Mouse (Mus musculus): ENCODE data around the gene Fbrsl1. TPM values are rescaled to one million over a fixed set of nuclear protein-coding genes. Genes with fewer than 3 reads are reported as not detected.
"Not testable (repeated sequence)": the region's sequence is repeated elsewhere in the genome, so short reads cannot be mapped to it uniquely, and the experiment has no call there.

Fbrsl1 gene
- polyA plus RNA-seq, 1 experiment: 150 TPM

DNA sequence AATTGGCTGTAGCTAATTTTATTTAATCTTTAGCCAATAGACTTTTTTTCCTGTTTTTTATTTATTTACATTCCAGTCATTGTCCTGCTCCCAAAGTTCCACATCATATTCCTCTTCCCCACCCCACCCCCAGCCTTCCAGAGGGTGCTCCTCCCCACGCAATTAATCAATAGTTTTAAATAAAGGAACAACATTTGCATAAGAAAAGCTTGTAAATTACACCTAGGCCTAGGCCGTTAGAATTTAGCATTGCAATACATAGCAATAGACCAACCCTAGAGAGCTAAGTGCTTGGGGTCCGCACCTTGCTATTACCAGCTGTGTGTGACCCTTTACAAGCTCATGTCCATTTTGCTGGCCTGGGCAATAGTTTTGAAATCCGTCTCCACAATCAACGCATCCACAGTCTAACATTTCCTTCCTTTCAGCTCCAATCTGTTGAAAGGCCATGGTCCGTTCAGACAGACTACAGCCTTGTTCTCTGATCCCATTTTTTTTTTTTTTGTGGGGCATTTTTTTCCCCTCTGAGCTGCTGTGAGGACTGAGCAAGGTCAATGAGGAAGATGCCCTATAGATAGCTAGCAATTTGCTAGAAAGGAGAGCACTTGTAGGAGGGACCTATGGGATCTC lies 10.6 kb downstream of the Fbrsl1 start:
- Histone ChIP-seq H3K27ac (ENCODE audit: insufficient read depth, low read depth, low read length) (no peak overlapping the region), H3K36me3 (ENCODE audit: control insufficient read depth, insufficient read depth, low read length) (peaks cover 3% of the 10 kb centered on the region; the same call in 1 of the 2 replicates), H3K27me3 (ENCODE audit: control insufficient read depth, insufficient read depth, low read length) (no peaks in the 10 kb centered on the region), H3K4me3 (ENCODE audit: low read depth, low read length) (no peak overlapping the region), H3K4me1 (ENCODE audit: control insufficient read depth, insufficient read depth, insufficient read length, low read length) (peaks cover 26% of the 10 kb centered on the region)
- 58% methylated on average over 6 of the region's 6 CpGs for WGBS
- TF ChIP-seq POLR2A (IDR thresholded peaks at IDR 0.05; ENCODE audit: low read depth, low read length): no peak

- WGBS: 62% methylated on average over 5 of the region's 5 CpGs
- not testable (repeated sequence) for H3K27ac ChIP-seq (ENCODE audit: insufficient read depth, low read depth, low read length); H3K4me3 ChIP-seq (ENCODE audit: low read depth, low read length); H3K27me3 ChIP-seq (ENCODE audit: control insufficient read depth, insufficient read depth, low read length)
- Histone ChIP-seq H3K36me3 (ENCODE audit: control insufficient read depth, insufficient read depth, low read length) (peaks cover 18% of the 10 kb centered on the region), H3K4me1 (ENCODE audit: control insufficient read depth, insufficient read depth, insufficient read length, low read length) (peaks cover 24% of the 10 kb centered on the region)
Observed at GRCm38 (mm10) chr5:110436166-110436565, 12.1 kb downstream of the Fbrsl1 start.

- peaks cover 25% of the 10 kb centered on the region for H3K36me3 ChIP-seq (ENCODE audit: control insufficient read depth, insufficient read depth, low read length)
- H3K4me3 ChIP-seq (ENCODE audit: low read depth, low read length): no peak overlapping the region
- TF ChIP-seq POLR2A (IDR thresholded peaks at IDR 0.05; ENCODE audit: low read depth, low read length) (no peak), CTCF (IDR thresholded peaks at IDR 0.05; ENCODE audit: extremely low read depth, insufficient read length, insufficient replicate concordance, low read depth, low read length) (0 out of 2 replicates have a peak, but pooled peaks have one; percentile 28)
- H3K27me3 ChIP-seq (ENCODE audit: control insufficient read depth, insufficient read depth, low read length): no peaks in the 10 kb centered on the region
- no peak overlapping the region for H3K27ac ChIP-seq (ENCODE audit: insufficient read depth, low read depth, low read length)
- peaks cover 13% of the 10 kb centered on the region for H3K4me1 ChIP-seq (ENCODE audit: control insufficient read depth, insufficient read depth, insufficient read length, low read length)
Observed at GRCm38 (mm10) chr5:110434816-110435215, 13.5 kb downstream of the Fbrsl1 start.

DNA sequence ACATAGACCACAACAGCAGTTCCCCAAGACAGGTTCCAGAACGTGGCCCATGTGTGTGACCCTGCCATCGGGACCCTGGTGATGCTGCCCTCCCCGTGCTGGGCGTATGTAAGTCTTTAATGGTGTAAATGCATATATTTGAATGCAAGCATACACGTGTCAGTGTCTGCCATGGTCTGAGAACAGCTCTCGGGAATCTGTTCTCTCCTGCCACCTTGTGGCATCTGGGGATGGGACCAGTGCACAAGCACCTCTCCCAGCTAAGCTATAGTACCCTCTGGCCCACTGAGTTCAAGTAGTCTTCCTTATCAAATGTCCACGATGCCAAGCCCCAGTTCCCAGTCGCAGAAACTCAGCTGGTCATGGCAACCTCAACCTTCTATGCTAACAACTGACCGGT lies 19.3 kb downstream of the Fbrsl1 start:
- WGBS: 45% methylated on average over 9 of the region's 9 CpGs
- H3K27ac ChIP-seq (ENCODE audit: insufficient read depth, low read depth, low read length): no peak overlapping the region
- TF ChIP-seq POLR2A (IDR thresholded peaks at IDR 0.05; ENCODE audit: low read depth, low read length) (no peak), CTCF (IDR thresholded peaks at IDR 0.05; ENCODE audit: extremely low read depth, insufficient read length, insufficient replicate concordance, low read depth, low read length) (peak; percentile 48; the same call in 1 of the 2 replicates)
- H3K27me3 ChIP-seq (ENCODE audit: control insufficient read depth, insufficient read depth, low read length): no peaks in the 10 kb centered on the region
- H3K4me3 ChIP-seq (ENCODE audit: low read depth, low read length): no peak overlapping the region
- H3K4me1 ChIP-seq (ENCODE audit: control insufficient read depth, insufficient read depth, insufficient read length, low read length): no peaks in the 10 kb centered on the region
- H3K36me3 ChIP-seq (ENCODE audit: control insufficient read depth, insufficient read depth, low read length): peaks cover 27% of the 10 kb centered on the region

GRCm38 (mm10) chr5:110428290-110428689 lies 20.0 kb downstream of the Fbrsl1 start:
- H3K27ac ChIP-seq (ENCODE audit: insufficient read depth, low read depth, low read length): no peak overlapping the region
- 89% methylated on average over 3 of the region's 3 CpGs for WGBS
- TF ChIP-seq CTCF (IDR thresholded peaks at IDR 0.05; ENCODE audit: extremely low read depth, insufficient read length, insufficient replicate concordance, low read depth, low read length): no peak
- no peak for TF ChIP-seq POLR2A (IDR thresholded peaks at IDR 0.05; ENCODE audit: low read depth, low read length)
- no peak overlapping the region for H3K4me3 ChIP-seq (ENCODE audit: low read depth, low read length)
- no peaks in the 10 kb centered on the region for H3K27me3 ChIP-seq (ENCODE audit: control insufficient read depth, insufficient read depth, low read length)
- H3K36me3 ChIP-seq (ENCODE audit: control insufficient read depth, insufficient read depth, low read length): peaks cover 27% of the 10 kb centered on the region
- no peaks in the 10 kb centered on the region for H3K4me1 ChIP-seq (ENCODE audit: control insufficient read depth, insufficient read depth, insufficient read length, low read length)

DNA sequence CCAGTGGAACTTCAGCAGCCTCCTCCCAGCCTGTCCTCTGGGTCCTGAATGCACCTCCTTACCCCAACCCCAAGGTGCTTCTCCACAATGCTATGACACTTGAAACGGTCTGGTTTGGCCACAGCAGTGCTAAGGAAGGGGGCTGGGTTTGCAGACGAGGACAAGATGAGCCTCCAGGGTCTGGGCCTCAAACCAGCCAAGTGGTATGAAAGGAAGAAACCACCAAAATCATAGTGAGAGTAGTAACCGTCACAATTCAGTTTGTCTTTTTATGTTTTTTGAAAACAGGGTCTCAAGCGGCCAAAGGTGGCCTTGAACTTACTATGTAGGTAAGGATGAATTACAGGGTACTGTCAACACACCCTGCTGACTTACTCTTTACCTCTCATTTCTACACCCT lies 23.1 kb downstream of the Fbrsl1 start:
- Histone ChIP-seq H3K36me3 (ENCODE audit: control insufficient read depth, insufficient read depth, low read length) (peaks cover 3% of the 10 kb centered on the region), H3K4me3 (ENCODE audit: low read depth, low read length) (no peak overlapping the region), H3K27me3 (ENCODE audit: control insufficient read depth, insufficient read depth, low read length) (no peaks in the 10 kb centered on the region), H3K4me1 (ENCODE audit: control insufficient read depth, insufficient read depth, insufficient read length, low read length) (peaks cover 5% of the 10 kb centered on the region; the same call in 1 of the 2 replicates), H3K27ac (ENCODE audit: insufficient read depth, low read depth, low read length) (no peak overlapping the region)
- TF ChIP-seq CTCF (IDR thresholded peaks at IDR 0.05; ENCODE audit: extremely low read depth, insufficient read length, insufficient replicate concordance, low read depth, low read length) (no peak), POLR2A (IDR thresholded peaks at IDR 0.05; ENCODE audit: low read depth, low read length) (no peak)
- WGBS: 86% methylated on average over 4 of the region's 4 CpGs

DNA sequence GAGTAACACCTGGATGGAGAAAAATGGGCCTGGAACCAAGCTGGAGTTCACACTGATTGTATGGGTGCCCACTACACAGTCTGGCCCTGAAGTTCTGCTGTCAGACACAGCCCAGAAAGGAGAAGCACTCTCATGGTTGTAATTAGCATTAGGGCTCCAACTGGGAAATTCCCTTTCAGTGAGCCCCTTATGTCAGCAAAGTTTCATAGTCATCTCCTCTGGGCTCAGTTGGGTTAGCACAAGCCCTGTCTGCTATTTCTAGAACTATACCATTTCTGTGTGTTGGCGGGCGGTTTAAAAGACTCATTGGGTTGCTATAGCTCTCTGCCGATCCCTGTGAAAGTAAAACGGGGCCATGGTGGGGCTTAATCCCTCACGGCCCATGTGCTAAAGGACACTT lies 24.1 kb downstream of the Fbrsl1 start:
- peaks cover 5% of the 10 kb centered on the region; the same call in 1 of the 2 replicates for H3K4me1 ChIP-seq (ENCODE audit: control insufficient read depth, insufficient read depth, insufficient read length, low read length)
- peaks cover 3% of the 10 kb centered on the region for H3K36me3 ChIP-seq (ENCODE audit: control insufficient read depth, insufficient read depth, low read length)
- H3K4me3 ChIP-seq (ENCODE audit: low read depth, low read length): no peak overlapping the region
- TF ChIP-seq POLR2A (IDR thresholded peaks at IDR 0.05; ENCODE audit: low read depth, low read length) (no peak), CTCF (IDR thresholded peaks at IDR 0.05; ENCODE audit: extremely low read depth, insufficient read length, insufficient replicate concordance, low read depth, low read length) (no peak)
- 83% methylated on average over 5 of the region's 5 CpGs for WGBS
- no peaks in the 10 kb centered on the region for H3K27me3 ChIP-seq (ENCODE audit: control insufficient read depth, insufficient read depth, low read length)
- no peak overlapping the region for H3K27ac ChIP-seq (ENCODE audit: insufficient read depth, low read depth, low read length)

Data from small intestine, adult 2 months (tissue).